Mouse (Mus musculus): ENCODE data around the gene Vmn2r98.
"Not testable (repeated sequence)": the region's sequence is repeated elsewhere in the genome, so short reads cannot be mapped to it uniquely, and the experiment has no call there.

Gene Vmn2r98

GRCm38 (mm10) chr17:19053160-19053559, at the start of gene Vmn2r98:
Vmn2r98 (plus strand) TSS chr17:19053460.
- DNase-seq (ENCODE audit: low spot score) = not testable (repeated sequence)

DNA sequence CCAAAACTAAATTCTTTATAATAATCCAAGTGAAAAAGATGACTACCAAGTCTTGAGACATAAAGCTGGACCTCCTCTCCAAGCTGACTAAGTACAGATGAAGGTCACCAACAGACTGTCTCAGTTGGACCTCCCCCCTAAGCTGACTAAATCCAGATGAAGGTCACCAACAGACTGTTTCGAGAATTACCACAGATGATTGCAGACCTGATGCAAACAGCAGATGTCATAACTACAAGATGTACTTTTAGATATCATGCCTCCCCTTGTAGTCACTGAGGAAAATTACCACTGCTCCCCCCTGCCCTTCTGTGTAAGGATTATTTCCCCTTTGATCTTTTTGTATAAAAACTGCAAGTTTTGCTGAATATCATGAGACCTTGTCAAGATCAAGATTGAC, 21.8 kb upstream of the Vmn2r98 start:
- not testable (repeated sequence) for DNase-seq (ENCODE audit: low spot score)

GRCm38 (mm10) chr17:19031962-19032361, 21.3 kb upstream of the Vmn2r98 start:
- DNase-seq (ENCODE audit: low spot score) = no peak

GRCm38 (mm10) chr17:19032721-19033120, 20.5 kb upstream of the Vmn2r98 start:
- no peak for DNase-seq (ENCODE audit: low spot score)

All from urinary bladder, postnatal 25 days (tissue).